In the genomic region with DNA sequence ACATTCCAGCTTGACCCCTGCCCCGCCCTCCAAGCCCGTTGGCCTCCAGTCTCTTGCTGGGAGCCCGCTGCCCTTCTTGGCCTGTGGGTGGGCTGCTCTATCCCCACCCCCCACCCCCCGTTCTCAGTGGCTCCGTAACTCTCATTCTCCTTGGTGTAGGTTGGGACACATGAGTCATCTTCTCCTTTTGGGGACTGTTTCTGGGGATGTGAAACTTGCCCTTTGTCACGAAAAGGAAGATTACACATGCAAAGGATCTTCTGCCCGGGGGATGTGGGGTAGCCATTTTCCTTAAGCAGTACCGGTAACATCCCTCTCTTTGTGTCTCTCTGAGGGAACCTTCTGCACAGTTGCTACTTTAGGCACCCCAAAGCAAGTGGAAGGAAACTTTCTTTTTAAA, we compare ENCODE assay signal across 23 mouse cellular contexts.
DNase-seq lines count a peak whose midpoint lies in the region; ATAC-seq and TF ChIP-seq lines count a peak whose summit lies in the region.
"Had no signal": no experiment of that assay in that cellular context is flagged by ENCODE, and none has a peak within 500 bp of the region (broad histone marks: within the 10 kb centered on the region; RNA-seq: fewer than 3 reads in every experiment).

No protein-coding gene starts in this region.

- H3K27me3 ChIP-seq in liver, adult 2 months (ENCODE audit: control insufficient read depth, insufficient read depth, low read length) = no peaks in the 10 kb centered on the region
- H3K27me3 ChIP-seq in CH12.LX (replicated peaks) = no peaks in the 10 kb centered on the region
- H3K27me3 ChIP-seq: embryonic facial prominence, embryonic 12.5 days; neural tube, embryonic 13.5 days had no signal

- 73% methylated on average over 8 of the region's 8 CpGs for WGBS in liver, adult 2 months

- H3K36me3 ChIP-seq in liver, adult 2 months (ENCODE audit: control insufficient read depth, insufficient read depth, low read length) = no peaks in the 10 kb centered on the region
- H3K36me3 ChIP-seq in CH12.LX (replicated peaks in 1 of 2; ENCODE audit: control insufficient read depth in 1 of 2, insufficient read depth in 1 of 2, low read length in 1 of 2) = peaks cover 2 to 61% of the 10 kb centered on the region in 2 experiments
- H3K36me3 ChIP-seq: heart, embryonic 13.5 days; hindbrain, embryonic 13.5 days; limb, embryonic 15.5 days; neural tube, embryonic 13.5 days had no signal

- H3K4me2 ChIP-seq in CH12.LX (ENCODE audit: insufficient read depth, low read depth, poor library complexity, severe bottlenecking) = peak overlapping the region; percentile 90
- H3K4me2 ChIP-seq: embryonic facial prominence, embryonic 12.5 days; heart, embryonic 13.5 days; hindbrain, embryonic 13.5 days; limb, embryonic 15.5 days; neural tube, embryonic 13.5 days had no signal

- H3K27ac ChIP-seq in liver, adult 2 months (replicated peaks; ENCODE audit: insufficient read depth, low read depth, low read length) = no peak overlapping the region
- peak overlapping the region; percentile 95 for H3K27ac ChIP-seq in CH12.LX (ENCODE audit: insufficient read depth, low read depth)
- H3K27ac ChIP-seq: embryonic facial prominence, embryonic 12.5 days; gastrocnemius, adult 2 months; heart, embryonic 13.5 days; hindbrain, embryonic 13.5 days; limb, embryonic 15.5 days; neural tube, embryonic 13.5 days had no signal

- H3K9me3 ChIP-seq in CH12.LX (replicated peaks; ENCODE audit: low read length) = no peaks in the 10 kb centered on the region
- H3K9me3 ChIP-seq: embryonic facial prominence, embryonic 12.5 days; heart, embryonic 13.5 days; hindbrain, embryonic 13.5 days; limb, embryonic 15.5 days; neural tube, embryonic 13.5 days had no signal

- in situ Hi-C loops in CH12.LX (cut with MboI; ENCODE audit: low pct_ligation_motif_present, low pct_unique_long_range_greater_than_20kb, low sequenced_read_pairs) = no loop called here

- peak; percentile 42 for ATAC-seq in common myeloid progenitor, adult 5-6 weeks (replicated peaks; ENCODE audit: low read depth, poor library complexity, severe bottlenecking)
- peak; percentile 63 for ATAC-seq in monocyte, adult 5-6 weeks (replicated peaks; ENCODE audit: insufficient number of reproducible peaks, low FRiP score, low TSS enrichment, poor library complexity, severe bottlenecking)
- ATAC-seq: forebrain, postnatal 0 days; inflammation-experienced regulatory T-cells, adult 6 months had no signal

- H3K4me1 ChIP-seq in liver, adult 2 months (ENCODE audit: control insufficient read depth, insufficient read depth, low read length) = no peaks in the 10 kb centered on the region
- peaks cover 23 to 67% of the 10 kb centered on the region in 2 experiments for H3K4me1 ChIP-seq in CH12.LX (ENCODE audit: control insufficient read depth in 1 of 2, insufficient read depth in 2 of 2)
- H3K4me1 ChIP-seq: hindbrain, embryonic 13.5 days; neural tube, embryonic 13.5 days had no signal

- no peak for TF ChIP-seq POLR2A in liver, adult 2 months (IDR thresholded peaks at IDR 0.05; ENCODE audit: extremely low read depth, insufficient read depth, low read length)
- no peak; the same call in 1 of the 2 replicates for TF ChIP-seq POLR2A in CH12.LX (IDR thresholded peaks at IDR 0.05; ENCODE audit: low read depth, low read length)

- dilution Hi-C loops in CH12.LX (cut with MboI; ENCODE audit: extremely low pct_ligation_motif_present, extremely low pct_unique_long_range_greater_than_20kb, low sequenced_read_pairs) = no loop called here

- no peak overlapping the region for H3K4me3 ChIP-seq in liver, adult 2 months (ENCODE audit: insufficient read depth, low read depth, low read length)
- H3K4me3 ChIP-seq in CH12.LX (replicated peaks in 1 of 3; ENCODE audit: low read depth in 2 of 3, low read length in 2 of 3, poor library complexity in 1 of 3) = peak overlapping the region in 1 of 3 experiments; percentile 34
- H3K4me3 ChIP-seq: embryonic facial prominence, embryonic 12.5 days; gastrocnemius, adult 2 months; heart, embryonic 13.5 days; hindbrain, embryonic 13.5 days; limb, embryonic 15.5 days; neural tube, embryonic 13.5 days had no signal

- TF ChIP-seq EP300 in CH12.LX (IDR thresholded peaks at IDR 0.05; ENCODE audit: low read length) = peak; percentile 98

- no peak for TF ChIP-seq CTCF in liver, adult 2 months (IDR thresholded peaks at IDR 0.05; ENCODE audit: low read depth, low read length)
- no peak for TF ChIP-seq CTCF in CH12.LX (conservative IDR thresholded peaks at IDR 0.05 in 1 of 2, IDR thresholded peaks at IDR 0.05 in 1 of 2; ENCODE audit: low read depth in 2 of 2, low read length in 2 of 2)

- peak; percentile 27 for DNase-seq in liver, adult 2 months (ENCODE audit: extremely low read depth, low read depth, low spot score)
- DNase-seq in liver = no peak
- peak; percentile 94 for DNase-seq in CH12.LX (ENCODE audit: extremely low read depth)
- DNase-seq in T-cell, adult 2 months (ENCODE audit: low spot score) = no peak
- DNase-seq in left cerebral cortex, postnatal 4 days = no peak
- DNase-seq: adrenal gland, adult 8-10 months; B cell, adult 2 months; cerebellum, adult 18-20 months; forebrain, postnatal 0 days; gastrocnemius, adult 2 months; kidney, adult 2 months; kidney, postnatal 10 days; lung, adult 2 months; right cerebral cortex, adult 18-20 months; thymus, postnatal 25 days had no signal

- TF ChIP-seq RAD21 in CH12.LX (IDR thresholded peaks at IDR 0.05; ENCODE audit: low read depth, low read length) = no peak; the same call in 1 of the 2 replicates

- H3K9ac ChIP-seq in liver, adult 2 months (ENCODE audit: low read depth, low read length) = no peak overlapping the region
- peak overlapping the region; percentile 62 for H3K9ac ChIP-seq in CH12.LX (ENCODE audit: insufficient read depth, low read depth)
- H3K9ac ChIP-seq: embryonic facial prominence, embryonic 12.5 days; forebrain, postnatal 0 days; heart, embryonic 13.5 days; hindbrain, embryonic 13.5 days; limb, embryonic 15.5 days; neural tube, embryonic 13.5 days had no signal

- no peaks in the 10 kb centered on the region for H3K79me2 ChIP-seq in liver, adult 2 months (ENCODE audit: control insufficient read depth, insufficient read depth, low read length)
- H3K79me2 ChIP-seq in CH12.LX (replicated peaks; ENCODE audit: control insufficient read depth, extremely low read depth, insufficient read depth, poor library complexity, severe bottlenecking) = no peaks in the 10 kb centered on the region

- intact Hi-C loops in left cerebral cortex, postnatal 4 days (cut with DNase I) = no loop called here

TF ChIP-seq in CH12.LX, 34 proteins besides CTCF, POLR2A, EP300 and RAD21 (continues in another document):
- TF ChIP-seq ETS1 (conservative IDR thresholded peaks at IDR 0.05; ENCODE audit: low read depth, low read length) = peak; percentile 93
- no peak; the same call in 1 of the 2 replicates for TF ChIP-seq ZNF384 (IDR thresholded peaks at IDR 0.05; ENCODE audit: low read depth, low read length)
- peak; percentile 83 for TF ChIP-seq BHLHE40 (IDR thresholded peaks at IDR 0.05; ENCODE audit: low read depth, low read length)
- TF ChIP-seq POLR2AphosphoS2 (IDR thresholded peaks at IDR 0.05; ENCODE audit: low read depth, low read length) = no peak
- peak; percentile 93 for TF ChIP-seq JUND (conservative IDR thresholded peaks at IDR 0.05; ENCODE audit: low read depth, low read length)
- peak; percentile 55 for TF ChIP-seq MYC (IDR thresholded peaks at IDR 0.05; ENCODE audit: low read depth, low read length)
- no peak for TF ChIP-seq MXI1 (IDR thresholded peaks at IDR 0.05; ENCODE audit: low read depth, low read length)
- TF ChIP-seq ZC3H11A (IDR thresholded peaks at IDR 0.05; ENCODE audit: low read depth, low read length) = no peak
- TF ChIP-seq MAZ (IDR thresholded peaks at IDR 0.05; ENCODE audit: low read depth, low read length) = peak; percentile 70; the same call in 1 of the 2 replicates
- TF ChIP-seq KAT2A (IDR thresholded peaks at IDR 0.05; ENCODE audit: insufficient replicate concordance, low read length) = no peak
- no peak for TF ChIP-seq CHD1 (IDR thresholded peaks at IDR 0.05; ENCODE audit: low read depth, low read length)
- TF ChIP-seq MEF2A (IDR thresholded peaks at IDR 0.05; ENCODE audit: borderline replicate concordance, low read depth, low read length) = peak; percentile 99
- TF ChIP-seq HCFC1 (IDR thresholded peaks at IDR 0.05; ENCODE audit: low read depth, low read length) = no peak
- no peak for TF ChIP-seq E2F4 (IDR thresholded peaks at IDR 0.05; ENCODE audit: insufficient replicate concordance, low read depth, low read length)
- TF ChIP-seq SIN3A (IDR thresholded peaks at IDR 0.05; ENCODE audit: low read length) = no peak
- no peak for TF ChIP-seq ZKSCAN1 (IDR thresholded peaks at IDR 0.05; ENCODE audit: borderline replicate concordance, low read depth, low read length)
- no peak for TF ChIP-seq TBP (conservative IDR thresholded peaks at IDR 0.05; ENCODE audit: low read depth, low read length)
- TF ChIP-seq TCF12 (IDR thresholded peaks at IDR 0.05; ENCODE audit: low read depth, low read length) = peak; percentile 96
- no peak for TF ChIP-seq USF1 (IDR thresholded peaks at IDR 0.05; ENCODE audit: low read depth, low read length)
- TF ChIP-seq CHD2 (IDR thresholded peaks at IDR 0.05; ENCODE audit: low read length) = peak; percentile 96
- TF ChIP-seq UBTF (IDR thresholded peaks at IDR 0.05; ENCODE audit: low read depth, low read length) = no peak
- peak; percentile 59; the same call in 1 of the 2 replicates for TF ChIP-seq MAFK (IDR thresholded peaks at IDR 0.05; ENCODE audit: insufficient replicate concordance, low read length)
- TF ChIP-seq USF2 (conservative IDR thresholded peaks at IDR 0.05; ENCODE audit: low read depth, low read length) = no peak
- TF ChIP-seq RCOR1 (conservative IDR thresholded peaks at IDR 0.05; ENCODE audit: low read depth, low read length) = peak; percentile 89; the same call in 1 of the 2 replicates
- TF ChIP-seq ZMIZ1 (IDR thresholded peaks at IDR 0.05; ENCODE audit: low read depth, low read length) = no peak; the same call in 1 of the 2 replicates
- peak; percentile 99 for TF ChIP-seq IRF4 (IDR thresholded peaks at IDR 0.05; ENCODE audit: low read depth, low read length)
- TF ChIP-seq NELFE (IDR thresholded peaks at IDR 0.05; ENCODE audit: low read depth, low read length) = no peak; the same call in 1 of the 2 replicates
- TF ChIP-seq JUN (IDR thresholded peaks at IDR 0.05; ENCODE audit: insufficient read depth, low read depth, low read length) = peak; percentile 98
- TF ChIP-seq PAX5 (IDR thresholded peaks at IDR 0.05; ENCODE audit: low read length) = no peak
- peak; percentile 18; the same call in 1 of the 2 replicates for TF ChIP-seq NRF1 (IDR thresholded peaks at IDR 0.05; ENCODE audit: low read depth, low read length)
- TF ChIP-seq ELF1 (IDR thresholded peaks at IDR 0.05; ENCODE audit: low read depth, low read length) = no peak
- TF ChIP-seq MAX (IDR thresholded peaks at IDR 0.05; ENCODE audit: low read length) = no peak; the same call in 1 of the 2 replicates
- TF ChIP-seq SMC3 (IDR thresholded peaks at IDR 0.05; ENCODE audit: low read depth, low read length) = no peak

Comparison
In these comparisons a context has a peak if more than half of its experiments do, and no peak if none do; other contexts are left out.
1. DNase-seq: peak in liver, adult 2 months (single experiment) and CH12.LX (single experiment); none in liver (single experiment), T-cell, adult 2 months (single experiment) and left cerebral cortex, postnatal 4 days (single experiment).